Mouse (Mus musculus) adrenal gland, postnatal 0 days (tissue): ENCODE results near the gene Reps1. TPM values are rescaled to one million over a fixed set of nuclear protein-coding genes. Genes with fewer than 3 reads are reported as not detected.

ENCODE experiments used
- polyA plus RNA-seq: library from polyadenylated mRNA; unstranded; fragments of >200 nt; fragmentation: Nextera tagmentation; extraction: Ambion mirVana; gene quantifications from 2 replicates; pipeline ENCODE4 v1.2.1, GENCODE M21; 2015

The Reps1 gene
- 17.0 and 17.6 TPM in 2 replicates for polyA plus RNA-seq

GRCm38 (mm10) chr10:18055696-18056390 lies at the start of gene Reps1:
TSS of gene Reps1 (plus strand) at chr10:18055861.

GRCm38 (mm10) chr10:18022741-18023347 lies 32.8 kb upstream of the Reps1 start, which contains the start of gene Abracl:
TSS of gene Abracl (minus strand) at chr10:18023288.

Other genes starting within 250 kb of the Reps1 start
- 5.3 and 6.3 TPM in 2 replicates for gene Heca, start 107.8 kb upstream of the Reps1 start, polyA plus RNA-seq
- gene Abracl, start 32.6 kb upstream of the Reps1 start, polyA plus RNA-seq, result 133 and 226 TPM in 2 replicates
- 0.63 and 1.2 TPM in 2 replicates for gene Ect2l, start 155.0 kb downstream of the Reps1 start, polyA plus RNA-seq
- 20.9 and 24.5 TPM in 2 replicates for gene Ccdc28a, start 179.1 kb downstream of the Reps1 start, polyA plus RNA-seq